Mouse (Mus musculus): ENCODE measurements around the gene Ciao2a. TPM values are rescaled to one million over a fixed set of nuclear protein-coding genes. Genes with fewer than 3 reads are reported as not detected.
A peak's percentile ranks its signal among the peaks of the same experiment; 100 is the strongest.

The Ciao2a gene
- 10 to 100 TPM; 35.7 to 38.3 TPM for total RNA-seq (2021)
- long read RNA-seq, experiment 1, transcript Ciao2a-201 (5 exons, 1,240 nt): major isoform, 31 of 36 reads
- long read RNA-seq, experiment 1, partial matches to known transcripts: 0 of 36 reads
- long read RNA-seq, experiment 1, other reads (novel, unspliced or antisense): 5 of 36 reads
- long read RNA-seq, experiment 2, transcript Ciao2a-201 (5 exons, 1,240 nt): major isoform, 34 of 37 reads
- long read RNA-seq, experiment 2, partial matches to known transcripts: 1 of 37 reads
- long read RNA-seq, experiment 2, other reads (novel, unspliced or antisense): 2 of 37 reads

GRCm38 (mm10) chr9:66126456-66127192 is at the start of gene Ciao2a, which contains the start of gene Snx1:
Gene Ciao2a (plus strand): TSS chr9:66126611.
Gene Snx1 (minus strand): TSS chr9:66126587.
- intact Hi-C loops (cut with DNase I; ENCODE audit: low total_unique reads): no loop called here
- DNase-seq: peak; percentile 91

GRCm38 (mm10) chr9:66078072-66078471 is 48.3 kb upstream of the Ciao2a start:
- no peak for DNase-seq
- intact Hi-C loops (cut with DNase I; ENCODE audit: low total_unique reads): no loop called here

GRCm38 (mm10) chr9:66078493-66078892 is 47.9 kb upstream of the Ciao2a start:
- no peak for DNase-seq
- intact Hi-C loops (cut with DNase I; ENCODE audit: low total_unique reads): no loop called here

- intact Hi-C loops (cut with DNase I; ENCODE audit: low total_unique reads): no loop called here
- no peak for DNase-seq
Measured at GRCm38 (mm10) chr9:66080804-66081459, 45.5 kb upstream of the Ciao2a start.

- intact Hi-C loops (cut with DNase I; ENCODE audit: low total_unique reads): no loop called here
- DNase-seq: no peak
Measured at GRCm38 (mm10) chr9:66081999-66082398, 44.4 kb upstream of the Ciao2a start.

GRCm38 (mm10) chr9:66084171-66084570 is 42.2 kb upstream of the Ciao2a start:
- intact Hi-C loops (cut with DNase I; ENCODE audit: low total_unique reads): no loop called here
- no peak for DNase-seq

GRCm38 (mm10) chr9:66087062-66087461 is 39.3 kb upstream of the Ciao2a start:
- intact Hi-C loops (cut with DNase I; ENCODE audit: low total_unique reads): no loop called here
- no peak for DNase-seq

- peak; percentile 64 for DNase-seq
- intact Hi-C loops (cut with DNase I; ENCODE audit: low total_unique reads): no loop called here
Measured at GRCm38 (mm10) chr9:66088411-66088810, 38.0 kb upstream of the Ciao2a start.

- intact Hi-C loops (cut with DNase I; ENCODE audit: low total_unique reads): no loop called here
Measured at GRCm38 (mm10) chr9:66090593-66091244, 35.7 kb upstream of the Ciao2a start.

GRCm38 (mm10) chr9:66091327-66092231 is 34.8 kb upstream of the Ciao2a start:
- DNase-seq: no peak
- intact Hi-C loops (cut with DNase I; ENCODE audit: low total_unique reads): no loop called here

More at GRCm38 (mm10) chr9:66090593-66091244, 35.7 kb upstream of the Ciao2a start:
- DNase-seq: no peak

GRCm38 (mm10) chr9:66092664-66093063 is 33.7 kb upstream of the Ciao2a start:
- intact Hi-C loops (cut with DNase I; ENCODE audit: low total_unique reads): no loop called here

GRCm38 (mm10) chr9:66101577-66101976 is 24.8 kb upstream of the Ciao2a start:
- intact Hi-C loops (cut with DNase I; ENCODE audit: low total_unique reads): no loop called here
- no peak for DNase-seq

More at GRCm38 (mm10) chr9:66092664-66093063, 33.7 kb upstream of the Ciao2a start:
- no peak for DNase-seq

- no peak for DNase-seq
- intact Hi-C loops (cut with DNase I; ENCODE audit: low total_unique reads): no loop called here
Measured at GRCm38 (mm10) chr9:66102668-66103067, 23.7 kb upstream of the Ciao2a start.

GRCm38 (mm10) chr9:66104601-66105000 is 21.8 kb upstream of the Ciao2a start:
- DNase-seq: no peak
- intact Hi-C loops (cut with DNase I; ENCODE audit: low total_unique reads): no loop called here

GRCm38 (mm10) chr9:66105168-66105567 is 21.2 kb upstream of the Ciao2a start:
- DNase-seq: no peak
- intact Hi-C loops (cut with DNase I; ENCODE audit: low total_unique reads): no loop called here

- DNase-seq: no peak
- intact Hi-C loops (cut with DNase I; ENCODE audit: low total_unique reads): no loop called here
Measured at GRCm38 (mm10) chr9:66109574-66109973, 16.8 kb upstream of the Ciao2a start.

GRCm38 (mm10) chr9:66110126-66110525 is 16.3 kb upstream of the Ciao2a start:
- intact Hi-C loops (cut with DNase I; ENCODE audit: low total_unique reads): no loop called here
- no peak for DNase-seq

- intact Hi-C loops (cut with DNase I; ENCODE audit: low total_unique reads): no loop called here
- no peak for DNase-seq
Measured at GRCm38 (mm10) chr9:66110611-66111379, 15.6 kb upstream of the Ciao2a start.

All from gastrocnemius, postnatal 14 days (tissue).